Mouse (Mus musculus) liver, adult 2 months (tissue): Measurements from ENCODE around the gene H1foo. TPM values are rescaled to one million over a fixed set of nuclear protein-coding genes. Genes with fewer than 3 reads are reported as not detected.

Source experiments
- DNase-seq: peaks from one replicate; pipeline ENCODE4 v3.0.0-alpha.2; 2011; ENCODE audit warnings: low read depth, low spot score; ENCODE audit errors: extremely low read depth
- H3K27ac ChIP-seq: fragments of 200-500 bp; replicated peaks from 2 replicates; pipeline ENCODE4 v1.5.1; 2012; ENCODE audit warnings: low read depth, mild to moderate bottlenecking, control low read depth, inconsistent platforms, low read length; ENCODE audit not compliant: insufficient read depth
- H3K27me3 ChIP-seq: fragments of 200-500 bp; 2 replicates; pipeline ENCODE4 v1.6.1; 2012; ENCODE audit warnings: mild to moderate bottlenecking, moderate library complexity, low read length, inconsistent platforms; ENCODE audit not compliant: control insufficient read depth, insufficient read depth
- H3K36me3 ChIP-seq: fragments of 200-500 bp; 2 replicates; pipeline ENCODE4 v1.6.1; 2012; ENCODE audit warnings: low read length, inconsistent platforms; ENCODE audit not compliant: control insufficient read depth, insufficient read depth
- H3K4me1 ChIP-seq: fragments of 200-500 bp; 2 replicates; pipeline ENCODE4 v1.6.1; 2011; ENCODE audit warnings: low read length; ENCODE audit not compliant: control insufficient read depth, insufficient read depth
- H3K4me3 ChIP-seq: fragments of 200-500 bp; 2 replicates; pipeline ENCODE4 v1.5.1; 2011; ENCODE audit warnings: low read depth, mild to moderate bottlenecking, control low read depth, low read length, moderate library complexity; ENCODE audit not compliant: insufficient read depth
- H3K79me2 ChIP-seq: fragments of 200-500 bp; 2 replicates; pipeline ENCODE4 v1.6.1; 2012; ENCODE audit warnings: inconsistent platforms, mild to moderate bottlenecking, low read length, moderate library complexity; ENCODE audit not compliant: control insufficient read depth, insufficient read depth
- H3K9ac ChIP-seq: fragments of 200-500 bp; 2 replicates; pipeline ENCODE4 v1.6.1; 2012; ENCODE audit warnings: low read depth, mild to moderate bottlenecking, control low read depth, inconsistent platforms, low read length
- CTCF ChIP-seq: fragments of 200-500 bp; IDR thresholded peaks from 2 replicates; pipeline ENCODE4 v1.5.1; 2011; ENCODE audit warnings: low read depth, low read length, control low read depth
- POLR2A ChIP-seq: fragments of 200-500 bp; IDR thresholded peaks from 2 replicates; pipeline ENCODE4 v1.6.1; 2011; ENCODE audit warnings: low read length, control low read depth; ENCODE audit not compliant: insufficient read depth; ENCODE audit errors: extremely low read depth
- WGBS: fragments of 180-500 bp; shearing (Covaris S2); methylation state at CpG from one replicate; pipeline ENCODE4 v1.1.7; 2018; 5-methylcytosine and 5-hydroxymethylcytosine counted together
- polyA plus RNA-seq: library from polyadenylated mRNA; depleted of rRNA; stranded (reverse); fragments of >200 nt; gene quantifications from 2 replicates; pipeline ENCODE4 v1.2.3, GENCODE M21; 2012; rRNA removed
- total RNA-seq: library from RNA; depleted of rRNA; stranded (reverse); fragments of >200 nt; gene quantifications from 2 replicates; pipeline ENCODE4 v1.2.3, GENCODE M21; 2014; rRNA removed

H1foo gene
- total and polyA plus RNA-seq, 2 experiments, result not detected

GRCm38 (mm10) chr6:115998758-115999157 lies 54.0 kb downstream of the H1foo start:
- H3K4me1 ChIP-seq, result peaks cover 5% of the 10 kb centered on the region; the same call in 1 of the 2 replicates
- no peaks in the 10 kb centered on the region for H3K36me3 ChIP-seq
- no peak overlapping the region for H3K9ac ChIP-seq
- DNase-seq, result no peak
- no peak overlapping the region for H3K4me3 ChIP-seq
- peaks cover 6% of the 10 kb centered on the region; the same call in 1 of the 2 replicates for H3K27me3 ChIP-seq
- WGBS, result 90% methylated on average over 7 of the region's 7 CpGs
- H3K27ac ChIP-seq, result no peak overlapping the region; the same call in 1 of the 2 replicates
- TF ChIP-seq CTCF (no peak), POLR2A (no peak)
- no peaks in the 10 kb centered on the region; the same call in 1 of the 2 replicates for H3K79me2 ChIP-seq

- Histone ChIP-seq H3K4me1 (peaks cover 5% of the 10 kb centered on the region; the same call in 1 of the 2 replicates), H3K4me3 (no peak overlapping the region), H3K79me2 (no peaks in the 10 kb centered on the region; the same call in 1 of the 2 replicates), H3K27me3 (peaks cover 3% of the 10 kb centered on the region; the same call in 1 of the 2 replicates), H3K36me3 (no peaks in the 10 kb centered on the region), H3K27ac (no peak overlapping the region; the same call in 1 of the 2 replicates), H3K9ac (no peak overlapping the region)
- no peak for TF ChIP-seq CTCF
- TF ChIP-seq POLR2A, result no peak
- DNase-seq, result no peak
- 95% methylated on average over 2 of the region's 2 CpGs for WGBS
Observed at GRCm38 (mm10) chr6:115999227-115999626, 54.5 kb downstream of the H1foo start.

Other genes starting within 250 kb of the H1foo start
- gene Tmem40, start 182.5 kb upstream of the H1foo start, total RNA-seq, result not detected in 2 replicates
- 0.10 TPM in 1 of 2 replicates, not detected in the other for gene Tmem40, start 182.5 kb upstream of the H1foo start, polyA plus RNA-seq
- 0.18 and 0.40 TPM in 2 replicates for gene Cand2, start 170.4 kb upstream of the H1foo start, total RNA-seq
- 0.25 and 0.57 TPM in 2 replicates for gene Cand2, start 170.4 kb upstream of the H1foo start, polyA plus RNA-seq
- gene Rpl32, start 136.2 kb upstream of the H1foo start, total RNA-seq, result 1,017 and 1,033 TPM in 2 replicates
- gene Rpl32, start 136.2 kb upstream of the H1foo start, polyA plus RNA-seq, result 177 and 193 TPM in 2 replicates
- 0.07 and 0.09 TPM in 2 replicates for gene Efcab12, start 106.5 kb upstream of the H1foo start, total RNA-seq
- gene Efcab12, start 106.5 kb upstream of the H1foo start, polyA plus RNA-seq, result 0.05 and 0.11 TPM in 2 replicates
- 1.1 and 1.8 TPM in 2 replicates for gene Mbd4, start 91.6 kb upstream of the H1foo start, total RNA-seq
- gene Mbd4, start 91.6 kb upstream of the H1foo start, polyA plus RNA-seq, result 0.21 and 0.31 TPM in 2 replicates
- gene Ift122, start 91.5 kb upstream of the H1foo start, total RNA-seq, result 3.0 and 3.6 TPM in 2 replicates
- gene Ift122, start 91.5 kb upstream of the H1foo start, polyA plus RNA-seq, result 2.0 TPM in 2 replicates
- not detected in 2 replicates for gene Rho, start 13.2 kb upstream of the H1foo start, total RNA-seq
- gene Rho, start 13.2 kb upstream of the H1foo start, polyA plus RNA-seq, result 0.04 TPM in 1 of 2 replicates, not detected in the other
- 12.4 and 17.4 TPM in 2 replicates for gene Plxnd1, start 50.1 kb downstream of the H1foo start, total RNA-seq
- gene Plxnd1, start 50.1 kb downstream of the H1foo start, polyA plus RNA-seq, result 12.1 and 18.4 TPM in 2 replicates
- gene Tmcc1, start 248.5 kb downstream of the H1foo start, total RNA-seq, result 34.3 and 38.0 TPM in 2 replicates
- 13.8 and 17.7 TPM in 2 replicates for gene Tmcc1, start 248.5 kb downstream of the H1foo start, polyA plus RNA-seq